Mouse (Mus musculus): ENCODE measurements around the gene Slc16a11. TPM values are rescaled to one million over a fixed set of nuclear protein-coding genes. Genes with fewer than 3 reads are reported as not detected.

The Slc16a11 gene
- total RNA-seq, 4 experiments from 2014 or later: 0.38 to 2.8 (median 0.68) TPM

- no peak for DNase-seq (ENCODE audit: low spot score)
These were observed 39.3 kb downstream of the Slc16a11 start for GRCm38 (mm10) chr11:70251853-70252252.

- no peak for DNase-seq (ENCODE audit: low spot score)
These were observed 41.8 kb downstream of the Slc16a11 start for GRCm38 (mm10) chr11:70254337-70254736.

DNA sequence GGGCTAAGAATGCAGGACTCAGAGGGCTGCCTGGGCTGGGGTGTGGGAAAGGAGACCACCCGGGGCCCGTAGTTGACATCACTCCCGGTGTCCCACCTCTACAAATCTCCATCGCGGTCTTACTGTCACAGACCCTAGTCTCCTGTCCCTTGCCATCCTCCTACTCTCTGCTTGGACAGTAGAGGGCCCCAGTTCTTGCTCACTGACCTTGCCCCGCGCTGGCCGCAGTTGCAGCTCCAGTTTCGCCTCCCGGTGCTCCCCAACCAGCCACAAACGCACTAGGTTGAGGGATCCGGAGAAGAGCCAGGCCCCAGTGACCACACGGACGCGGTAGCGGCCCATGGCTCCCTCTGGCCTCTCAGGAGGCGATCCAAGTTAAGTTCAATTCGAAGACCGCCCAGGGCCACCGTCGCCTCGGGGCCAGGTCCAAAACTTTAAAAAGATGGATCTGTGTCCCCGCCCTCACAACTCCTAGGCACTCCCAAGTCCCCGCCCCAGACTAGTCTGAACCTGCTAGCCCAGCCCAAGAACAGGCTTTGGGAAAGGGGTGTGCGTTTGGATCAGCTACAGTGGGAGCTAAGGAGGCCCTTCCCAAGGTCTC, 42.5 kb downstream of the Slc16a11 start, which contains the start of gene Alox12:
Alox12 (minus strand) TSS at position 423 of the 601 bp plus-strand sequence.
- DNase-seq (ENCODE audit: low spot score): peak; percentile 54

DNA sequence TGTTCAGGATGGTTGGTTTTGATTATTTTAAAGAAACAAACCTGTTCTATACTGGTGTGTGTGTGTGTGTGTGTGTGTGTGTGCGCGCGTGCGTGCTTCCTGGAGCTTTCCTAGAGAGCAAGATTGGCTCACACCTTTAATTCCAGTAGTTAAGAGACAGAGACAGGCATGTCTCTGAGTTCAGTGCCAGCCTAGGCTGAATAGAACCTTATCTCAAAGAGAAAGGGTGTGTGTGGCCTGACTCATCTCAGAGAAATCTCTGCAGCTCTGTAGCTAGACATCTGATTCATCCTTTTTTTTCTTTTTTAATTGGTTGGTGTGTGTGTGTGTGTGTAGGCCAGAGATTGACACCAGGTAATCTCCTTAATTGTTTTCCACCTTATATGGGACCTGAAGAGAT, 46.5 kb downstream of the Slc16a11 start:
- DNase-seq (ENCODE audit: low spot score): no peak

- DNase-seq (ENCODE audit: low spot score): no peak
These were observed 52.7 kb downstream of the Slc16a11 start for GRCm38 (mm10) chr11:70265252-70265651.

GRCm38 (mm10) chr11:70265819-70266218, 53.3 kb downstream of the Slc16a11 start:
- DNase-seq (ENCODE audit: low spot score): no peak

Small RNA genes lying within 50 kb of the gene (microRNA-seq; reads per million reads assigned to microRNA genes)
- gene Mir195a: 3,635 reads per million, percentile 91 among the genes with 10 or more reads in this experiment
- gene Mir497: not detected
- gene Mir497b: not detected

Other genes starting within 250 kb of the Slc16a11 start
- 1 to 10 TPM in 1 of 4 experiments, not detected in 3; 1.1 TPM for gene Cldn7, start 248.0 kb upstream of the Slc16a11 start, total RNA-seq (2022)
- gene Ctdnep1, start 231.6 kb upstream of the Slc16a11 start, total RNA-seq (2022): 100 to 1,000 TPM; 144 to 172 (median 168) TPM
- gene Elp5, start 230.2 kb upstream of the Slc16a11 start, total RNA-seq (2022): 10 to 100 TPM; 41.7 to 57.3 (median 48.1) TPM
- gene Gabarap, start 221.6 kb upstream of the Slc16a11 start, total RNA-seq (2022): 100 to 1,000 TPM; 287 to 342 (median 325) TPM
- 10 to 100 TPM; 21.0 to 24.9 (median 23.6) TPM for gene Phf23, start 217.0 kb upstream of the Slc16a11 start, total RNA-seq (2022)
- 1 to 10 TPM; 4.0 to 6.4 (median 5.1) TPM for gene Dvl2, start 212.2 kb upstream of the Slc16a11 start, total RNA-seq (2022)
- gene Acadvl, start 197.3 kb upstream of the Slc16a11 start, total RNA-seq (2022): 1,000 to 10,000 TPM; 1,233 to 1,415 (median 1,285) TPM
- gene Dlg4, start 195.8 kb upstream of the Slc16a11 start, total RNA-seq (2022): 1 to 10 TPM; 3.9 to 6.3 (median 5.2) TPM
- gene Asgr1, start 158.7 kb upstream of the Slc16a11 start, total RNA-seq (2022): not detected
- under 1 TPM in 1 of 4 experiments, not detected in 3; 0.34 TPM for gene Asgr2, start 120.1 kb upstream of the Slc16a11 start, total RNA-seq (2022)
- 1 to 10 TPM; 2.6 to 4.5 (median 3.2) TPM for gene Mgl2, start 82.4 kb upstream of the Slc16a11 start, total RNA-seq (2022)
- 1 to 10 TPM; 1.7 to 4.2 (median 3.2) TPM for gene Clec10a, start 56.6 kb upstream of the Slc16a11 start, total RNA-seq (2022)
- 1 to 10 TPM; 2.5 to 3.6 (median 3.4) TPM for gene Slc16a13, start 8.3 kb downstream of the Slc16a11 start, total RNA-seq (2022)
- gene Bcl6b, start 17.0 kb downstream of the Slc16a11 start, total RNA-seq (2022): 10 to 100 TPM in 3 of 4 experiments, 1 to 10 TPM in 1; 5.9 to 22.0 (median 17.3) TPM
- gene 0610010K14Rik, start 25.2 kb downstream of the Slc16a11 start, total RNA-seq (2022): 10 to 100 TPM; 22.2 to 31.6 (median 29.0) TPM
- 1 to 10 TPM; 1.2 to 2.7 (median 2.4) TPM for gene Gm21988, start 27.1 kb downstream of the Slc16a11 start, total RNA-seq (2022)
- gene Rnasek, start 27.1 kb downstream of the Slc16a11 start, total RNA-seq (2022): 100 to 1,000 TPM in 2 of 4 experiments, 10 to 100 TPM in 2; 91.2 to 119 (median 96.3) TPM
- 1 to 10 TPM; 2.6 to 4.0 (median 3.1) TPM for gene Alox12, start 42.6 kb downstream of the Slc16a11 start, total RNA-seq (2022)
- gene Alox12e, start 109.9 kb downstream of the Slc16a11 start, total RNA-seq (2022): not detected
- gene Alox15, start 139.3 kb downstream of the Slc16a11 start, total RNA-seq (2022): 10 to 100 TPM in 1 of 4 experiments, 1 to 10 TPM in 1, under 1 TPM in 2; 0.25 to 79.7 (median 1.2) TPM
- gene Pelp1, start 197.3 kb downstream of the Slc16a11 start, total RNA-seq (2022): 10 to 100 TPM; 19.1 to 23.0 (median 20.6) TPM
- 10 to 100 TPM in 2 of 4 experiments, 1 to 10 TPM in 2; 9.0 to 10.9 (median 9.9) TPM for gene Arrb2, start 219.9 kb downstream of the Slc16a11 start, total RNA-seq (2022)
- 10 to 100 TPM in 1 of 4 experiments, 1 to 10 TPM in 3; 5.9 to 10.6 (median 6.9) TPM for gene Med11, start 239.2 kb downstream of the Slc16a11 start, total RNA-seq (2022)
- gene Zmynd15, start 246.7 kb downstream of the Slc16a11 start, total RNA-seq (2022): 1 to 10 TPM; 1.1 to 2.7 (median 1.9) TPM
- 10 to 100 TPM in 1 of 4 experiments, 1 to 10 TPM in 3; 8.4 to 10.3 (median 9.6) TPM for gene Cxcl16, start 247.2 kb downstream of the Slc16a11 start, total RNA-seq (2022)

All from heart, adult 8-10 months (tissue).